Mouse (Mus musculus) CD4-positive, CD25-positive, alpha-beta regulatory T cell, adult 4 months (primary cell): ENCODE results near the gene Casr. TPM values are rescaled to one million over a fixed set of nuclear protein-coding genes. Genes with fewer than 3 reads are reported as not detected.
A peak's percentile ranks its signal among the peaks of the same experiment; 100 is the strongest.

ENCODE experiments used
- ATAC-seq: one replicate; pipeline ENCODE4 v1.8.0; 2017
- polyA plus RNA-seq, 2 experiments: library from polyadenylated mRNA; unstranded; fragments of 100-300 nt; shearing (Covaris generic); gene quantifications; one replicate each; pipeline ENCODE4 v1.2.1; 2017

Casr gene
- polyA plus RNA-seq, 2 experiments from 2014 or later: not detected

- no peak for ATAC-seq
Measured at GRCm38 (mm10) chr16:36516355-36516754, 45.6 kb downstream of the Casr start.

DNA sequence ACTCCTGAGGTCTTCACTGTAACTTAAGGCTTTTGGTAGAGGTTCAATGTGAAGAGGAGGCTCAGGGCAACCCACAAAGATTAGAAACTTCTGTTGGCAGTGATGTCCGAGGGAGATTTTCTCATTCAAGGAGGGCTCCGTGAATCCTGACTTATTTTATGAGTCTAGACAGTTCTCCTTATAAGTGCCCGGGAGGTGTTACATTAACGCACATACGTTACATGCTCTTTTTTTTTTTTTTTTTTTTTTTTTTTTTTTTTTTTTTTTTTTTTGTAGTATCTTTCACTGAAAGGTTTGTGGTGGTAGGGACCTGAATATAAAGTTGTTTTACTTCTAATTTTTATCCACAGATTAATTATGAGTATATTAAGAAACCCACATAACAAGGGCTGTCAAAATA lies 54.6 kb downstream of the Casr start:
- no peak for ATAC-seq

DNA sequence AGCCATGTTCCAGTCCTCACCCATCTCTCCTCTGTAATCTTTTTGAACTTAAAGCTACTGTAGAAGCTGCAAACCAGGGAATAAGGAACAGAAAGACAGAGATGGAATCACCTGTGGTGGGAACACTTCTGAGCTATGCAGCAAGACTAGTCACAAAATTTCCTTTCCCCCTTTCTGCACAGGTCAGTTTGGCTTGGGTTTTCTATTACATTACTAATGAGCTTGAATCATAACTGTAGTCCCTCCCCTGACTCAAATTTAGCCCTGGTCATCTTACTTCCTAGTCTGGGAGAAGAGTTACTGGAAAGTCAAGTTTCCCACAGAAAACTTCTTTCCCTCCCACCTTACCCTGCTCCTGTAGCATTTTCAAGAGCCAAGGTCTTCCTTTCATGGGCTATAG lies 55.1 kb downstream of the Casr start:
- no peak for ATAC-seq

GRCm38 (mm10) chr16:36505913-36506312 lies 56.0 kb downstream of the Casr start:
- ATAC-seq: no peak

- ATAC-seq: no peak
Measured at GRCm38 (mm10) chr16:36505134-36505533, 56.8 kb downstream of the Casr start.

DNA sequence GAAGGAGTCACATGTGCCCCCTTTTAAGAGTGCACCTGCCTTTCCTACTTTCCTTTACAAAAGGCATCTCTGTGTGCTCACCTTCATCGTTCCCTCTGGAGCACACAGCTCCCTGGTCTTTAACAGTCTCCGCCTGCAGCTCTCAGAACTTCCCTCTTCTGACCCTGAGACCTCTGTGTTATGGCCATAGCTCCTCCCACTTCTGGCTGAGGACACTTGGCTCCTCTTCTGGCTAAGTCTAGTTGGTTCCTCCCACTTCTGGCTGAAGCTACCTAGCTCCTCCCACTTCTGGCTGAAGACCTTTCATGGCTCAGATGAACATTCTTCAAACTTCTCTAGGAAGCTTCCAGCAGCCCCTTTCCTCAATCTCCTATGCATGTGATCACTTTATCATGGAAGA lies 59.7 kb downstream of the Casr start:
- no peak for ATAC-seq

- ATAC-seq: no peak
Measured at GRCm38 (mm10) chr16:36492420-36492819, 69.5 kb downstream of the Casr start.

- ATAC-seq: peak; percentile 96
Measured at GRCm38 (mm10) chr16:36476866-36477265, 85.1 kb downstream of the Casr start.

DNA sequence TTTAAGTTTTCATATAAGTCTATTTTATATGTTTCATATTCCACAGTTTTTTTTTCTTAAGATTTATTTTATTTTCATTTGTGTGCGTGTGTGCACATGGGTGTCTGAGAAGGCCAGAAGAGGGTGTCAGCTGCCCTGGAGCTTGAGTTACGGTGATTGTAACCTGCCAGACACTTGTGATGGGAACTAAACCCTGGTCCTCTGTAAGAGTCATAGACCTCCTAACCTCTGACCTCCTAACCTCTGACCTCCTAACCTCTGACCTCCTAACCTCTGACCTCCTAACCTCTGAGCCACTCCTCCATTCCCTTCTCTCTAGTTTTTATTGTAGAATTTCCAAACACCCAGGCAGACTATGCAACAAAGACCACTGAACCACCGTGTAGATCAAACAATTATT lies 86.4 kb downstream of the Casr start:
- ATAC-seq: no peak

DNA sequence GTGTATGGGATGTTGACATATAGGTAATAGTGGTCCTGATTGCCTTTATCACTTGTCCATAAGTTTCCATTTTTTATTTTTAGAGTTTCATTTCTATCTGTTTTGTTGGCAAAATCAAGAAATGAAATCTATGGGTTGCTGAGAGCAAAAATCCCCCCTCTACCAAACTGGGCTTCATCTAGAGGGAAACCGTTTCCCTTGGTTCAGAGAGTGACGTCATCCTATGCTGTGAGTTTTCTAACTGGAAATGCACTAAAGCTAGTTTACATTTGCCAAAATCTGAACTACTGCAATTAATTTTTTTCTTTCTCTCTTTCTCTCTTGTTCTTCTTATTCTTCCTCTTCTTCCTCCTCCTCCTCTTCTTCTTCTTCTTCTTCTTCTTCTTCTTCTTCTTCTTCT lies 87.1 kb downstream of the Casr start:
- ATAC-seq: no peak

- no peak for ATAC-seq
Measured at GRCm38 (mm10) chr16:36473217-36474216, 88.4 kb downstream of the Casr start.

GRCm38 (mm10) chr16:36471066-36471633 lies 90.8 kb downstream of the Casr start:
- no peak for ATAC-seq

DNA sequence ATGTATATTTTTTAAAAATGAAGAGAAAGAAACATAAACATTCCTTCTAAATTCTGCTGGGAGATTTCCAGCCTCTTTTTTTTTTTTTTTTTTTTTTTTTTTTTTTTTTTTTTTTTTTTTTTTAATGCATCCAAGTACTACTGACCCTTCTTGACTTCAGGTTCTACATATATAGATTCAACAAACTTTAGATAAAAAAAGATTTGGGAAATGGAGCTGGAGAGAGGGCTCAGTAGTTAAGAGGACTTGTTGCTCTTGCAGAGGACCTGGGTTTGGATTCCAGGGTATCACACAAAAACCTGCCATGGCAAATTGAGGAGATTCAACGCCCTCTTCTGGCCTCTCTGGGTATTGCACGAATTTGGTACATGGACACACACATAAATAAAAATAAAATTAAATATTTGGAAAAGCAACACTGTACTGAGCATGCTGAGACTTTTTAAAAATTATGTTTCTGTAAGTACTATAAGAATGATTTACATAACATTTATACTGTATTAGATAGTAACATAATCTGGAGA lies 91.9 kb downstream of the Casr start:
- peak; percentile 46 for ATAC-seq

- ATAC-seq: no peak
Measured at GRCm38 (mm10) chr16:36469367-36469766, 92.6 kb downstream of the Casr start.

- ATAC-seq: no peak
Measured at GRCm38 (mm10) chr16:36468862-36469261, 93.1 kb downstream of the Casr start.

DNA sequence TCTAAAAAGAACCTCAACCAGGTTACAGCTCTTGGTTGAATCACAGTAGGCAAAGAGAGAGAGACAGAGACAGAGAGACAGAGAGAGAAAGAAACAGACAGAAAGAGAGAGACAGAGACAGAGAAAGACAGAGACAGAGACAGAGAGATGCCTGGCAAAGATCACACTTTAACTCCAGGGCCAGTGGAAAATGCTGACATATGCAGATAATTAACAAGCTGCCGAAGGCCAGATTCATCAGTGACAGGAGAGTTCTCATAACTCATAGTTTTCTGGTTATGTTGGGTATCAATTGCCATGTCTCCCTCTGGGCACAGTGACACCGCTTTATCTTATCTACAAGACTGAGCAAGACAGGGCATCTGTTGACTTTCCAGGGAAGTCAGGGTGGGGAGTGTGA lies 94.0 kb downstream of the Casr start:
- ATAC-seq: no peak

- no peak for ATAC-seq
Measured at GRCm38 (mm10) chr16:36465436-36465835, 96.5 kb downstream of the Casr start.

DNA sequence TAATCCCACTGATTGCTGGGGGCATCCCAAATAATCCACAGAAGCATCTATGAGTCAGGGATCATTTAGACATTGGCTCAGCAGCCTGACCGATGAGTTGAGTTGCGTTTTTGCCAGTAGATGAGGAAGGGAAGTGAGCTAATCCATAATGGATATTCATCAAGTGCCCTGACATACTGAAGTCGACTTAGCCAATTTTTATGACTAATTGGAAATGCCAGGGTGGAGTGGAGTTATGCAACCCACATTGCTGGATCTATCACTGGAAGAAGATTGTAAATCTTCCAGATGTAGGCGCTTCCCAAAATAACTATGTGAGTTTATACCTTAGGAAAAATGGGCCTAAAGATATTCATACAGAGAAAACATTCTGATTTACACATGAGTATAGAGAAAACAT lies 97.9 kb downstream of the Casr start:
- no peak for ATAC-seq

DNA sequence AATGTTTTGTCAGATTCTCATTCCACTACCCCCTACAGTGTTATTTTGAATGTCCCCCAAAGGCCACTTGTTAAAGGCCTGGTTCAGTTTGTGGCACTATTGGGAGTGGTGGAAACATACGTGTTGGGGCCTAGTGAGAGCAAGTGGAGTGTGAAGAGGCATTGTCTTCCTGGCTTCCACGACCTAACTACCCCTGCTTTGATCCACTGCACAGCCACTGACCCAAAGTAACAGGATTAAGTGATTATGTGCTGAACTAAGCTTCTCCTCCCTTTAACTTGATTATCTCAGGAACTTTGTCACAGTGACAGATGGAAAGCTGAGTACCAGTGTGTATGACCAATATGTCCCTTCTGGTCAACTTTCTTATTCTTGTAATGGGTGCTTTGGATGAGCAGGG lies 101.5 kb downstream of the Casr start:
- ATAC-seq: no peak

DNA sequence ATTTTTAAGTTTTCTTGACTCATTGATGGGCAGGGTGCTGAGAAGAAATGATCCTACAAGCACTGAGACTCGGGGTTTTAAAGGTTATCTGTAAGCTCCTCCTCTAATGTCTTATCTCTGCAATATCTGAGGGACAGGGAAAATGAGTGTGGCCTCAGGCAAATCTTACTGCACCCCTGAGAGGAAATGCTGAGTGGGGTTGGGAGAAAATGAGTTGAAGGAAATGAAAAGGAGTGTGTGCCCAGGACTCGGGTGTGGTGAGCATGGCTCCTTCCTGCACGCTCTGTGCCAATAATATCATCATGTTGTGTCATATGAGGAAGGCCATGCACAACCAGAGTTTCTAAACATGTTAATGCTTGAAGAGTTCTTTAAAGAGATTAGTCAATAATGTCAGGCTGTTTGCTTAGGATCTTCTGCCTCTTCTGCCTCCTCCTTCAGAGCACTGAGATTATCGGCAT lies 106.6 kb downstream of the Casr start, which contains the start of gene Stfa3:
Gene Stfa3, minus strand, starts transcription at position 51 of the 461 bp plus-strand sequence.
- ATAC-seq: no peak
